Mouse (Mus musculus) left cerebral cortex, adult 2 months (tissue): ENCODE measurements at regions not wholly inside any gene's neighbourhood (a gene's known extent, or its start where the extent isn't known, plus 50 kb on each side); places are given as distances from the start of the nearest gene placed in this dataset.
A peak's percentile ranks its signal among the peaks of the same experiment; 100 is the strongest.
"Not testable (repeated sequence)": the region's sequence is repeated elsewhere in the genome, so short reads cannot be mapped to it uniquely, and the experiment has no call there.

Source experiments
- DNase-seq, 2 experiments: peaks; one replicate each; pipeline ENCODE4 v3.0.0; 2021 to 2022; ENCODE audit warnings: low spot score in 2 of 2, mixed read lengths in 1 of 2; ENCODE audit errors: extremely low spot score in 1 of 2
- H3K27ac ChIP-seq: fragments of 200-600 bp; 2 replicates; pipeline ENCODE4 v1.8.1; 2022
- H3K4me3 ChIP-seq: fragments of 200-600 bp; 2 replicates; pipeline ENCODE4 v1.8.1; 2022
- intact Hi-C: fragments of 180-260 bp; cut with DNase I; formaldehyde crosslinking; loops from one replicate; pipeline ENCODE4 v1.15.1; 2025

- H3K27ac ChIP-seq, intact Hi-C loops, H3K4me3 ChIP-seq: not testable (repeated sequence)
- DNase-seq, result peak; percentile 6 to 11
Observed at GRCm38 (mm10) chrX:33416321-33416720, 103.1 kb downstream of the Btbd35f12 start.
